ENCODE assay signal across 8 mouse cellular contexts in genomic region chrX:102933571-102934394, GRCm38 (mm10). TPM values are rescaled to one million over a fixed set of nuclear protein-coding genes. Genes with fewer than 3 reads are reported as not detected.
DNase-seq lines count a peak whose midpoint lies in the region; ATAC-seq and TF ChIP-seq lines count a peak whose summit lies in the region.

No protein-coding gene starts in this region.

- H3K4me3 ChIP-seq in cerebellum, adult 2 months (replicated peaks; ENCODE audit: insufficient read depth, low read depth, low read length) = peak overlapping the region; percentile 82
- H3K4me3 ChIP-seq in forebrain, postnatal 0 days (ENCODE audit: low read depth, low read length) = peak overlapping the region; percentile 49
- peak overlapping the region; percentile 59 for H3K4me3 ChIP-seq in midbrain, embryonic 13.5 days (replicated peaks)
- H3K4me3 ChIP-seq in testis, adult 2 months (ENCODE audit: control insufficient read depth, low read depth, low read length) = peak overlapping the region; percentile 84

- peak; percentile 29; the same call in 1 of the 2 replicates for TF ChIP-seq POLR2A in cerebellum, adult 2 months (IDR thresholded peaks at IDR 0.05; ENCODE audit: borderline replicate concordance, insufficient read depth, low read length)
- TF ChIP-seq POLR2A in testis, adult 2 months (IDR thresholded peaks at IDR 0.05; ENCODE audit: control insufficient read depth, low read depth, low read length) = no peak

- peak overlapping the region; percentile 63 for H3K27ac ChIP-seq in cerebellum, adult 2 months (ENCODE audit: insufficient read depth, low read length)
- peak overlapping the region; percentile 50; the same call in 1 of the 2 replicates for H3K27ac ChIP-seq in forebrain, postnatal 0 days (ENCODE audit: low read depth, low read length)
- peak overlapping the region; percentile 25; the same call in 1 of the 2 replicates for H3K27ac ChIP-seq in midbrain, embryonic 13.5 days
- 0 out of 2 replicates have a peak overlapping the region, but pooled peaks have one; percentile 49 for H3K27ac ChIP-seq in testis, adult 2 months (ENCODE audit: control insufficient read depth, insufficient read depth, low read depth, low read length)

- H3K4me1 ChIP-seq in cerebellum, adult 2 months (ENCODE audit: control insufficient read depth, insufficient read depth, low read length) = peaks cover 3% of the 10 kb centered on the region; the same call in 1 of the 2 replicates
- no peaks in the 10 kb centered on the region for H3K4me1 ChIP-seq in forebrain, postnatal 0 days (ENCODE audit: insufficient read depth)
- peaks cover 7% of the 10 kb centered on the region; the same call in 1 of the 2 replicates for H3K4me1 ChIP-seq in midbrain, embryonic 13.5 days (replicated peaks)
- H3K4me1 ChIP-seq in testis, adult 2 months (ENCODE audit: control insufficient read depth, insufficient read depth, low read length) = peaks cover 5% of the 10 kb centered on the region

- H3K36me3 ChIP-seq in forebrain, postnatal 0 days (ENCODE audit: insufficient read depth) = no peaks in the 10 kb centered on the region
- H3K36me3 ChIP-seq in midbrain, embryonic 13.5 days = no peaks in the 10 kb centered on the region
- H3K36me3 ChIP-seq in testis, adult 2 months (ENCODE audit: control insufficient read depth, insufficient read depth, low read length) = no peaks in the 10 kb centered on the region

- no peaks in the 10 kb centered on the region for H3K9me3 ChIP-seq in forebrain, postnatal 0 days (ENCODE audit: low read length)
- no peaks in the 10 kb centered on the region for H3K9me3 ChIP-seq in midbrain, embryonic 13.5 days

- ATAC-seq in forebrain, postnatal 0 days = peak; percentile 95
- ATAC-seq in inflammation-experienced regulatory T-cells, adult 6 months = peak; percentile 63
- peak; percentile 91 for ATAC-seq in midbrain, embryonic 13.5 days

- TF ChIP-seq CTCF in cerebellum, adult 2 months (IDR thresholded peaks at IDR 0.05; ENCODE audit: borderline replicate concordance, insufficient read depth, low read depth, low read length) = peak; percentile 54
- TF ChIP-seq CTCF in forebrain, postnatal 0 days (IDR thresholded peaks at IDR 0.05; ENCODE audit: low read depth) = peak; percentile 65
- TF ChIP-seq CTCF in testis, adult 2 months (IDR thresholded peaks at IDR 0.05; ENCODE audit: control insufficient read depth, insufficient read depth, insufficient replicate concordance, low read depth, low read length) = peak; percentile 48

- WGBS in cerebellum, adult 2 months = 15% methylated on average over 58 of the region's 68 CpGs
- WGBS in forebrain, postnatal 0 days = 24% methylated on average over 67 of the region's 68 CpGs
- WGBS in midbrain, embryonic 13.5 days = 28% methylated on average over 63 of the region's 68 CpGs

- intact Hi-C loops in left cerebral cortex, postnatal 4 days (cut with DNase I) = no loop called here

- peak overlapping the region; percentile 72 for H3K9ac ChIP-seq in forebrain, postnatal 0 days
- peak overlapping the region; percentile 72 for H3K9ac ChIP-seq in midbrain, embryonic 13.5 days (replicated peaks)

- no peaks in the 10 kb centered on the region for H3K27me3 ChIP-seq in cerebellum, adult 2 months (ENCODE audit: control insufficient read depth, insufficient read depth, low read length)
- H3K27me3 ChIP-seq in forebrain, postnatal 0 days (ENCODE audit: insufficient read depth, low read length) = no peaks in the 10 kb centered on the region
- peaks cover 39% of the 10 kb centered on the region; the same call in 1 of the 2 replicates for H3K27me3 ChIP-seq in midbrain, embryonic 13.5 days
- no peaks in the 10 kb centered on the region for H3K27me3 ChIP-seq in testis, adult 2 months (ENCODE audit: control insufficient read depth, insufficient read depth, low read length)

- peak overlapping the region; percentile 54 for H3K4me2 ChIP-seq in forebrain, postnatal 0 days (ENCODE audit: low read depth)
- peak overlapping the region; percentile 62 for H3K4me2 ChIP-seq in midbrain, embryonic 13.5 days (replicated peaks)

- peak; percentile 30 to 43 for DNase-seq in adrenal gland, adult 18-20 months (ENCODE audit: low spot score in 2 of 2)
- no peak for DNase-seq in adrenal gland, adult 8-10 months
- DNase-seq in cerebellum, adult 2 months = peak; percentile 69 to 75
- DNase-seq in forebrain, postnatal 0 days = peak; percentile 75
- DNase-seq in left cerebral cortex, postnatal 4 days = peak; percentile 58

RNA-seq across cellular contexts. Expression of gene 1700018G05Rik, which starts 5.6 kb away (rescaled TPM):
- 1 to 10 TPM in 1 of 2 experiments, not detected in 1; 9.2 TPM for total RNA-seq in adrenal gland, adult 18-20 months (2021)
- total RNA-seq in adrenal gland, adult 8-10 months (2022) = under 1 TPM in 1 of 4 experiments, not detected in 3; 0.78 TPM
- polyA plus RNA-seq in cerebellum, adult 2 months (2012; rRNA removed) = not detected in 2 replicates
- total RNA-seq in forebrain, postnatal 0 days (2014; rRNA removed) = not detected in 2 replicates
- polyA plus RNA-seq in forebrain, postnatal 0 days (2015; fragmentation: Nextera tagmentation; extraction: Ambion mirVana) = not detected in 2 replicates
- not detected for polyA plus RNA-seq in inflammation-experienced regulatory T-cells, adult 6 months (2017; shearing (Covaris generic))
- total RNA-seq in left cerebral cortex, postnatal 4 days (2021) = not detected
- not detected in 2 replicates for polyA plus RNA-seq in midbrain, embryonic 13.5 days (2015; fragmentation: Nextera tagmentation; extraction: Ambion mirVana)
- polyA plus RNA-seq in testis, adult 2 months (2012; rRNA removed) = 82.7 and 106 TPM in 2 replicates

RNA-seq across cellular contexts. Expression of gene 1700011M02Rik, which starts 25.1 kb away (rescaled TPM):
- total RNA-seq in adrenal gland, adult 18-20 months (2021) = not detected
- not detected for total RNA-seq in adrenal gland, adult 8-10 months (2022)
- not detected in 2 replicates for polyA plus RNA-seq in cerebellum, adult 2 months (2012; rRNA removed)
- total RNA-seq in forebrain, postnatal 0 days (2014; rRNA removed) = not detected in 2 replicates
- polyA plus RNA-seq in forebrain, postnatal 0 days (2015; fragmentation: Nextera tagmentation; extraction: Ambion mirVana) = not detected in 2 replicates
- not detected for polyA plus RNA-seq in inflammation-experienced regulatory T-cells, adult 6 months (2017; shearing (Covaris generic))
- not detected for total RNA-seq in left cerebral cortex, postnatal 4 days (2021)
- not detected in 2 replicates for polyA plus RNA-seq in midbrain, embryonic 13.5 days (2015; fragmentation: Nextera tagmentation; extraction: Ambion mirVana)
- polyA plus RNA-seq in testis, adult 2 months (2012; rRNA removed) = 36.1 and 45.2 TPM in 2 replicates

RNA-seq across cellular contexts. Expression of gene Dmrtc1a, which starts 25.3 kb away (rescaled TPM):
- 1 to 10 TPM in 1 of 2 experiments, under 1 TPM in 1; 0.50 to 4.5 TPM for total RNA-seq in adrenal gland, adult 18-20 months (2021)
- total RNA-seq in adrenal gland, adult 8-10 months (2022) = 1 to 10 TPM in 2 of 4 experiments, under 1 TPM in 2; 0.55 to 1.4 (median 1.0) TPM
- 3.7 and 3.8 TPM in 2 replicates for polyA plus RNA-seq in cerebellum, adult 2 months (2012; rRNA removed)
- 2.2 and 4.5 TPM in 2 replicates for total RNA-seq in forebrain, postnatal 0 days (2014; rRNA removed)
- polyA plus RNA-seq in forebrain, postnatal 0 days (2015; fragmentation: Nextera tagmentation; extraction: Ambion mirVana) = 4.6 and 4.8 TPM in 2 replicates
- polyA plus RNA-seq in inflammation-experienced regulatory T-cells, adult 6 months (2017; shearing (Covaris generic)) = not detected
- 1 to 10 TPM; 1.2 to 1.3 TPM for total RNA-seq in left cerebral cortex, postnatal 4 days (2021)
- 1.1 and 2.0 TPM in 2 replicates for polyA plus RNA-seq in midbrain, embryonic 13.5 days (2015; fragmentation: Nextera tagmentation; extraction: Ambion mirVana)
- 29.7 and 37.5 TPM in 2 replicates for polyA plus RNA-seq in testis, adult 2 months (2012; rRNA removed)

Comparison
In these comparisons a context has a peak if more than half of its experiments do, and no peak if none do; other contexts are left out.
1. RNA of gene 1700018G05Rik, which starts 5.6 kb away (polyA plus RNA-seq): 82.7 to 106 TPM in testis, adult 2 months; not detected in midbrain, embryonic 13.5 days, not detected in cerebellum, adult 2 months, not detected in forebrain, postnatal 0 days and not detected in inflammation-experienced regulatory T-cells, adult 6 months; every median in the first group is over 10 times any median in the second.
2. RNA of gene 1700011M02Rik, which starts 25.1 kb away (polyA plus RNA-seq): 36.1 to 45.2 TPM in testis, adult 2 months; not detected in cerebellum, adult 2 months, not detected in forebrain, postnatal 0 days, not detected in inflammation-experienced regulatory T-cells, adult 6 months and not detected in midbrain, embryonic 13.5 days; every median in the first group is over 10 times any median in the second.
3. Peak in every context shown above with its lines, with median percentiles within 50 percentile points of each other: H3K27ac ChIP-seq, H3K4me3 ChIP-seq, CTCF ChIP-seq and ATAC-seq.